Mouse (Mus musculus) limb, embryonic 10.5 days (tissue): ENCODE measurements around the gene Amelx. TPM values are rescaled to one million over a fixed set of nuclear protein-coding genes. Genes with fewer than 3 reads are reported as not detected.

Experiments
- polyA plus RNA-seq: library from polyadenylated mRNA; unstranded; fragments of >200 nt; fragmentation: Nextera tagmentation; extraction: Ambion mirVana; gene quantifications from 2 replicates; pipeline ENCODE4 v1.2.1, GENCODE M21; 2016

Gene Amelx
- polyA plus RNA-seq, 1 experiment from 2014 or later, result 0.19 TPM

Other genes starting within 250 kb of the Amelx start
- gene Hccs, start 133.2 kb upstream of the Amelx start, polyA plus RNA-seq, result 36.3 and 39.1 TPM in 2 replicates